ENCODE assay signal across 17 mouse cellular contexts in genomic region chr5:24635526-24636141, GRCm38 (mm10). TPM values are rescaled to one million over a fixed set of nuclear protein-coding genes. Genes with fewer than 3 reads are reported as not detected.
DNase-seq lines count a peak whose midpoint lies in the region; ATAC-seq lines count a peak whose summit lies in the region.
"Had no signal": no experiment of that assay in that cellular context is flagged by ENCODE, and none has a peak within 500 bp of the region (broad histone marks: within the 10 kb centered on the region; RNA-seq: fewer than 3 reads in every experiment).

No protein-coding gene starts in this region.

- no peaks in the 10 kb centered on the region for H3K9me3 ChIP-seq in forebrain, embryonic 12.5 days
- H3K9me3 ChIP-seq in forebrain, embryonic 10.5 days: no peaks in the 10 kb centered on the region
- no peaks in the 10 kb centered on the region for H3K9me3 ChIP-seq in hindbrain, embryonic 15.5 days
- H3K9me3 ChIP-seq in hindbrain, embryonic 12.5 days (replicated peaks): no peaks in the 10 kb centered on the region
- H3K9me3 ChIP-seq in midbrain, embryonic 11.5 days (ENCODE audit: control insufficient read depth, low read length): no peaks in the 10 kb centered on the region
- no peaks in the 10 kb centered on the region for H3K9me3 ChIP-seq in midbrain, embryonic 16.5 days (replicated peaks; ENCODE audit: control insufficient read depth, low read length, poor library complexity, severe bottlenecking)
- H3K9me3 ChIP-seq: embryonic facial prominence, embryonic 10.5 days; G1E; heart, embryonic 13.5 days had no signal

- WGBS in forebrain, embryonic 12.5 days: 59% methylated on average over 6 of the region's 6 CpGs
- 70% methylated on average over 6 of the region's 6 CpGs for WGBS in forebrain, embryonic 10.5 days
- WGBS in hindbrain, embryonic 15.5 days: 54% methylated on average over 6 of the region's 6 CpGs
- WGBS in hindbrain, embryonic 12.5 days: 53% methylated on average over 6 of the region's 6 CpGs
- WGBS in midbrain, embryonic 11.5 days: 65% methylated on average over 6 of the region's 6 CpGs
- WGBS in midbrain, embryonic 16.5 days: 51% methylated on average over 6 of the region's 6 CpGs

- no peak overlapping the region for H3K4me2 ChIP-seq in forebrain, embryonic 12.5 days
- no peak overlapping the region for H3K4me2 ChIP-seq in hindbrain, embryonic 15.5 days
- H3K4me2 ChIP-seq in hindbrain, embryonic 12.5 days (replicated peaks): no peak overlapping the region
- H3K4me2 ChIP-seq in midbrain, embryonic 11.5 days: no peak overlapping the region
- H3K4me2 ChIP-seq in midbrain, embryonic 16.5 days (ENCODE audit: low read length): no peak overlapping the region
- H3K4me2 ChIP-seq: heart, embryonic 13.5 days had no signal

- peaks cover 4% of the 10 kb centered on the region; the same call in 1 of the 2 replicates for H3K27me3 ChIP-seq in forebrain, embryonic 12.5 days
- H3K27me3 ChIP-seq in forebrain, embryonic 10.5 days (ENCODE audit: poor library complexity, severe bottlenecking): peaks cover 7% of the 10 kb centered on the region; the same call in 1 of the 2 replicates
- H3K27me3 ChIP-seq in hindbrain, embryonic 15.5 days: no peaks in the 10 kb centered on the region
- H3K27me3 ChIP-seq in hindbrain, embryonic 12.5 days: no peaks in the 10 kb centered on the region
- H3K27me3 ChIP-seq in midbrain, embryonic 11.5 days (ENCODE audit: control insufficient read depth, insufficient read depth, low read length): no peaks in the 10 kb centered on the region
- H3K27me3 ChIP-seq in midbrain, embryonic 16.5 days (ENCODE audit: control insufficient read depth, insufficient read depth, low read depth, low read length): no peaks in the 10 kb centered on the region

- H3K9ac ChIP-seq in forebrain, embryonic 12.5 days: no peak overlapping the region
- no peak overlapping the region for H3K9ac ChIP-seq in hindbrain, embryonic 15.5 days
- no peak overlapping the region for H3K9ac ChIP-seq in hindbrain, embryonic 12.5 days
- H3K9ac ChIP-seq in midbrain, embryonic 11.5 days (ENCODE audit: low read length): no peak overlapping the region
- H3K9ac ChIP-seq in midbrain, embryonic 16.5 days (ENCODE audit: low read depth, low read length): no peak overlapping the region
- H3K9ac ChIP-seq: heart, embryonic 13.5 days had no signal

- ATAC-seq in forebrain, embryonic 12.5 days (ENCODE audit: low FRiP score): peak; percentile 36; the same call in 1 of the 2 replicates
- peak; percentile 44; the same call in 1 of the 2 replicates for ATAC-seq in hindbrain, embryonic 15.5 days (ENCODE audit: low FRiP score, low read depth)
- ATAC-seq in hindbrain, embryonic 12.5 days (ENCODE audit: low FRiP score): no peak
- ATAC-seq in midbrain, embryonic 11.5 days (ENCODE audit: low FRiP score): no peak
- no peak for ATAC-seq in midbrain, embryonic 16.5 days
- ATAC-seq: inflammation-experienced regulatory T-cells, adult 6 months had no signal

- no peak overlapping the region for H3K27ac ChIP-seq in forebrain, embryonic 12.5 days
- no peak overlapping the region for H3K27ac ChIP-seq in forebrain, embryonic 10.5 days
- no peak overlapping the region for H3K27ac ChIP-seq in hindbrain, embryonic 15.5 days (replicated peaks)
- no peak overlapping the region for H3K27ac ChIP-seq in hindbrain, embryonic 12.5 days
- no peak overlapping the region for H3K27ac ChIP-seq in midbrain, embryonic 11.5 days (ENCODE audit: low read depth, low read length)
- no peak overlapping the region for H3K27ac ChIP-seq in midbrain, embryonic 16.5 days (ENCODE audit: low read length)
- H3K27ac ChIP-seq: embryonic facial prominence, embryonic 10.5 days; heart, embryonic 13.5 days had no signal

- no peaks in the 10 kb centered on the region for H3K36me3 ChIP-seq in forebrain, embryonic 12.5 days (replicated peaks)
- no peaks in the 10 kb centered on the region for H3K36me3 ChIP-seq in forebrain, embryonic 10.5 days (replicated peaks)
- H3K36me3 ChIP-seq in hindbrain, embryonic 15.5 days: no peaks in the 10 kb centered on the region
- no peaks in the 10 kb centered on the region for H3K36me3 ChIP-seq in hindbrain, embryonic 12.5 days
- no peaks in the 10 kb centered on the region for H3K36me3 ChIP-seq in midbrain, embryonic 11.5 days (ENCODE audit: control insufficient read depth, insufficient read depth, low read length)
- no peaks in the 10 kb centered on the region for H3K36me3 ChIP-seq in midbrain, embryonic 16.5 days (ENCODE audit: control insufficient read depth, insufficient read depth, low read length)
- H3K36me3 ChIP-seq: embryonic facial prominence, embryonic 10.5 days; G1E; heart, embryonic 13.5 days had no signal

- DNase-seq in forebrain, embryonic 10.5 days (ENCODE audit: extremely low spot score, low spot score): no peak
- DNase-seq in midbrain, embryonic 11.5 days (ENCODE audit: low spot score, missing footprints): peak; percentile 80
- DNase-seq in gastrocnemius, postnatal 10 days: no peak
- DNase-seq: adrenal gland, postnatal 14 days; B cell, adult 2 months; cerebellum, adult 2 months; gastrocnemius, postnatal 25 days; heart, postnatal 4 days; kidney, adult 8-10 months had no signal

- no peak overlapping the region for H3K4me3 ChIP-seq in forebrain, embryonic 12.5 days (replicated peaks)
- no peak overlapping the region for H3K4me3 ChIP-seq in forebrain, embryonic 10.5 days
- no peak overlapping the region for H3K4me3 ChIP-seq in hindbrain, embryonic 15.5 days
- no peak overlapping the region for H3K4me3 ChIP-seq in hindbrain, embryonic 12.5 days
- no peak overlapping the region for H3K4me3 ChIP-seq in midbrain, embryonic 11.5 days (ENCODE audit: low read depth, low read length)
- H3K4me3 ChIP-seq in midbrain, embryonic 16.5 days (ENCODE audit: low read depth, low read length): no peak overlapping the region
- H3K4me3 ChIP-seq: embryonic facial prominence, embryonic 10.5 days; heart, embryonic 13.5 days had no signal

- H3K4me1 ChIP-seq in forebrain, embryonic 12.5 days: peaks cover 13% of the 10 kb centered on the region
- peaks cover 15% of the 10 kb centered on the region for H3K4me1 ChIP-seq in forebrain, embryonic 10.5 days
- no peaks in the 10 kb centered on the region for H3K4me1 ChIP-seq in hindbrain, embryonic 15.5 days (replicated peaks)
- peaks cover 9% of the 10 kb centered on the region for H3K4me1 ChIP-seq in hindbrain, embryonic 12.5 days
- peaks cover 3% of the 10 kb centered on the region; the same call in 1 of the 2 replicates for H3K4me1 ChIP-seq in midbrain, embryonic 11.5 days (ENCODE audit: control insufficient read depth, insufficient read depth, low read length)
- H3K4me1 ChIP-seq in midbrain, embryonic 16.5 days (ENCODE audit: control insufficient read depth, insufficient read depth, low read length): peaks cover 13% of the 10 kb centered on the region
- H3K4me1 ChIP-seq: heart, embryonic 13.5 days had no signal

RNA-seq across cellular contexts. Expression of gene Smarcd3, which starts 11.4 kb away (rescaled TPM):
- polyA plus RNA-seq in forebrain, embryonic 12.5 days (2016; fragmentation: Nextera tagmentation; extraction: Ambion mirVana): 101 and 113 TPM in 2 replicates
- polyA plus RNA-seq in forebrain, embryonic 10.5 days (2016; fragmentation: Nextera tagmentation; extraction: Ambion mirVana): 34.7 and 39.7 TPM in 2 replicates
- 134 and 138 TPM in 2 replicates for polyA plus RNA-seq in hindbrain, embryonic 15.5 days (2015; fragmentation: Nextera tagmentation; extraction: Ambion mirVana)
- 78.4 and 83.2 TPM in 2 replicates for polyA plus RNA-seq in hindbrain, embryonic 12.5 days (2016; fragmentation: Nextera tagmentation; extraction: Ambion mirVana)
- 56.8 and 60.2 TPM in 2 replicates for polyA plus RNA-seq in midbrain, embryonic 11.5 days (2014; fragmentation: Nextera tagmentation; extraction: Ambion mirVana)
- polyA plus RNA-seq in midbrain, embryonic 16.5 days (2015; fragmentation: Nextera tagmentation; extraction: Ambion mirVana): 173 and 192 TPM in 2 replicates
- total RNA-seq in gastrocnemius, postnatal 10 days (2021): 100 to 1,000 TPM; 122 to 132 TPM
- polyA plus RNA-seq: G1E had no signal

RNA-seq across cellular contexts. Expression of gene Chpf2, which starts 49.1 kb away (rescaled TPM):
- 18.7 and 18.8 TPM in 2 replicates for polyA plus RNA-seq in forebrain, embryonic 12.5 days (2016; fragmentation: Nextera tagmentation; extraction: Ambion mirVana)
- polyA plus RNA-seq in forebrain, embryonic 10.5 days (2016; fragmentation: Nextera tagmentation; extraction: Ambion mirVana): 15.1 and 16.0 TPM in 2 replicates
- 18.7 and 19.0 TPM in 2 replicates for polyA plus RNA-seq in hindbrain, embryonic 15.5 days (2015; fragmentation: Nextera tagmentation; extraction: Ambion mirVana)
- polyA plus RNA-seq in hindbrain, embryonic 12.5 days (2016; fragmentation: Nextera tagmentation; extraction: Ambion mirVana): 22.3 and 23.1 TPM in 2 replicates
- polyA plus RNA-seq in midbrain, embryonic 11.5 days (2014; fragmentation: Nextera tagmentation; extraction: Ambion mirVana): 7.2 and 9.6 TPM in 2 replicates
- 16.6 and 23.3 TPM in 2 replicates for polyA plus RNA-seq in midbrain, embryonic 16.5 days (2015; fragmentation: Nextera tagmentation; extraction: Ambion mirVana)
- total RNA-seq in gastrocnemius, postnatal 10 days (2021): 10 to 100 TPM; 19.6 to 29.4 TPM

RNA-seq across cellular contexts. Expression of gene Nub1, which starts 49.7 kb away (rescaled TPM):
- 36.4 and 39.2 TPM in 2 replicates for polyA plus RNA-seq in forebrain, embryonic 12.5 days (2016; fragmentation: Nextera tagmentation; extraction: Ambion mirVana)
- polyA plus RNA-seq in forebrain, embryonic 10.5 days (2016; fragmentation: Nextera tagmentation; extraction: Ambion mirVana): 26.1 and 27.0 TPM in 2 replicates
- polyA plus RNA-seq in hindbrain, embryonic 15.5 days (2015; fragmentation: Nextera tagmentation; extraction: Ambion mirVana): 43.9 and 49.0 TPM in 2 replicates
- 40.3 and 42.3 TPM in 2 replicates for polyA plus RNA-seq in hindbrain, embryonic 12.5 days (2016; fragmentation: Nextera tagmentation; extraction: Ambion mirVana)
- 36.8 and 38.8 TPM in 2 replicates for polyA plus RNA-seq in midbrain, embryonic 11.5 days (2014; fragmentation: Nextera tagmentation; extraction: Ambion mirVana)
- 48.6 and 49.8 TPM in 2 replicates for polyA plus RNA-seq in midbrain, embryonic 16.5 days (2015; fragmentation: Nextera tagmentation; extraction: Ambion mirVana)
- 10 to 100 TPM; 22.8 to 24.3 TPM for total RNA-seq in gastrocnemius, postnatal 10 days (2021)

RNA-seq across cellular contexts. Expression of gene Abcf2, which starts 58.4 kb away (rescaled TPM):
- polyA plus RNA-seq in forebrain, embryonic 12.5 days (2016; fragmentation: Nextera tagmentation; extraction: Ambion mirVana): 141 and 142 TPM in 2 replicates
- 193 and 197 TPM in 2 replicates for polyA plus RNA-seq in forebrain, embryonic 10.5 days (2016; fragmentation: Nextera tagmentation; extraction: Ambion mirVana)
- polyA plus RNA-seq in hindbrain, embryonic 15.5 days (2015; fragmentation: Nextera tagmentation; extraction: Ambion mirVana): 78.7 and 82.1 TPM in 2 replicates
- 108 and 110 TPM in 2 replicates for polyA plus RNA-seq in hindbrain, embryonic 12.5 days (2016; fragmentation: Nextera tagmentation; extraction: Ambion mirVana)
- polyA plus RNA-seq in midbrain, embryonic 11.5 days (2014; fragmentation: Nextera tagmentation; extraction: Ambion mirVana): 143 and 147 TPM in 2 replicates
- 78.0 and 85.0 TPM in 2 replicates for polyA plus RNA-seq in midbrain, embryonic 16.5 days (2015; fragmentation: Nextera tagmentation; extraction: Ambion mirVana)
- 10 to 100 TPM; 66.4 to 74.0 TPM for total RNA-seq in gastrocnemius, postnatal 10 days (2021)

Comparison
In these comparisons a context has a peak if more than half of its experiments do, and no peak if none do; other contexts are left out.
1. ATAC-seq: peak in forebrain, embryonic 12.5 days (single experiment) and hindbrain, embryonic 15.5 days (single experiment); none in hindbrain, embryonic 12.5 days (single experiment), midbrain, embryonic 11.5 days (single experiment) and midbrain, embryonic 16.5 days (single experiment).